Mouse (Mus musculus) hindbrain, embryonic 14.5 days (tissue): ENCODE measurements around the gene Osbpl9. TPM values are rescaled to one million over a fixed set of nuclear protein-coding genes. Genes with fewer than 3 reads are reported as not detected.

Experiments used
- ATAC-seq: fragments of 200-750 bp; cut with Nextera tagmentation; 2 replicates; pipeline ENCODE4 v1.8.0; 2017; ENCODE audit warnings: moderate number of reproducible peaks, mild to moderate bottlenecking, moderate TSS enrichment, moderate library complexity; ENCODE audit not compliant: low FRiP score
- DNase-seq: peaks from one replicate; pipeline ENCODE4 v3.0.0-alpha.2; 2015; ENCODE audit warnings: low spot score
- H3K27ac ChIP-seq: fragments of 300-500 bp; sonication (generic); 2 replicates; pipeline ENCODE4 v1.5.1; 2014; ENCODE audit warnings: mild to moderate bottlenecking, moderate library complexity
- H3K27me3 ChIP-seq: fragments of 300-500 bp; sonication (generic); 2 replicates; pipeline ENCODE4 v1.6.1; 2014; ENCODE audit warnings: mild to moderate bottlenecking, low read length, mixed read lengths; ENCODE audit not compliant: control insufficient read depth, insufficient read depth
- H3K36me3 ChIP-seq: fragments of 300-500 bp; sonication (generic); replicated peaks from 2 replicates; pipeline ENCODE4 v1.6.1; 2014; ENCODE audit not compliant: control insufficient read depth, insufficient read depth
- H3K4me1 ChIP-seq: fragments of 300-500 bp; sonication (generic); replicated peaks from 2 replicates; pipeline ENCODE4 v1.6.1; 2014; ENCODE audit warnings: antibody characterized with exemption, low read length, mixed read lengths; ENCODE audit not compliant: control insufficient read depth, insufficient read depth
- H3K4me2 ChIP-seq: fragments of 300-500 bp; sonication (generic); replicated peaks from 2 replicates; pipeline ENCODE4 v1.6.1; 2014; ENCODE audit warnings: mild to moderate bottlenecking, moderate library complexity
- H3K4me3 ChIP-seq: fragments of 300-500 bp; sonication (generic); replicated peaks from 2 replicates; pipeline ENCODE4 v1.5.1; 2014; ENCODE audit warnings: mild to moderate bottlenecking, low read length
- H3K9ac ChIP-seq: fragments of 300-500 bp; sonication (generic); 2 replicates; pipeline ENCODE4 v1.6.1; 2014
- H3K9me3 ChIP-seq: fragments of 300-500 bp; sonication (generic); 2 replicates; pipeline ENCODE4 v1.6.1; 2016; ENCODE audit warnings: low read length; ENCODE audit not compliant: control insufficient read depth
- WGBS: fragments of 180-500 bp; shearing (Covaris S2); extraction: QIAGEN DNeasy Blood & Tissue Kit; methylation state at CpG from one replicate; pipeline ENCODE4 v1.1.7; 2014; 5-methylcytosine and 5-hydroxymethylcytosine counted together
- polyA plus RNA-seq: library from polyadenylated mRNA; unstranded; fragments of >200 nt; fragmentation: Nextera tagmentation; extraction: Ambion mirVana; gene quantifications from 2 replicates; pipeline ENCODE4 v1.2.1, GENCODE M21; 2014

Osbpl9 gene
- polyA plus RNA-seq, 1 experiment from 2014 or later = 79.8 TPM

- Histone ChIP-seq H3K4me2 (no peak overlapping the region), H3K4me3 (no peak overlapping the region), H3K27ac (no peak overlapping the region; the same call in 1 of the 2 replicates), H3K27me3 (no peaks in the 10 kb centered on the region), H3K9me3 (no peaks in the 10 kb centered on the region), H3K36me3 (peaks cover 54% of the 10 kb centered on the region), H3K9ac (no peak overlapping the region), H3K4me1 (no peaks in the 10 kb centered on the region)
- 81% methylated on average over 3 of the region's 3 CpGs for WGBS
- DNase-seq (no peak), ATAC-seq (no peak)
These were observed 122.4 kb downstream of the Osbpl9 start for GRCm38 (mm10) chr4:109079676-109080075.

- WGBS = 94% methylated on average over 7 of the region's 7 CpGs
- no peak overlapping the region for H3K4me2 ChIP-seq
- no peak overlapping the region for H3K9ac ChIP-seq
- DNase-seq = no peak
- no peak overlapping the region for H3K4me3 ChIP-seq
- no peak for ATAC-seq
- H3K27me3 ChIP-seq = no peaks in the 10 kb centered on the region
- no peak overlapping the region for H3K27ac ChIP-seq
- peaks cover 52% of the 10 kb centered on the region for H3K36me3 ChIP-seq
- no peaks in the 10 kb centered on the region for H3K4me1 ChIP-seq
- H3K9me3 ChIP-seq = no peaks in the 10 kb centered on the region
These were observed 123.1 kb downstream of the Osbpl9 start for GRCm38 (mm10) chr4:109078941-109079340.

- no peaks in the 10 kb centered on the region for H3K9me3 ChIP-seq
- no peak for ATAC-seq
- no peak overlapping the region for H3K4me2 ChIP-seq
- WGBS = 79% methylated on average over 3 of the region's 3 CpGs
- no peak overlapping the region for H3K4me3 ChIP-seq
- no peaks in the 10 kb centered on the region for H3K4me1 ChIP-seq
- H3K9ac ChIP-seq = no peak overlapping the region
- H3K36me3 ChIP-seq = peaks cover 42% of the 10 kb centered on the region
- no peaks in the 10 kb centered on the region for H3K27me3 ChIP-seq
- no peak overlapping the region for H3K27ac ChIP-seq
- DNase-seq = no peak
These were observed 128.8 kb downstream of the Osbpl9 start for GRCm38 (mm10) chr4:109073296-109073695.

GRCm38 (mm10) chr4:109072891-109073290, 129.2 kb downstream of the Osbpl9 start:
- 94% methylated on average over 6 of the region's 6 CpGs for WGBS
- ATAC-seq = no peak

GRCm38 (mm10) chr4:109065714-109066113, 136.4 kb downstream of the Osbpl9 start:
- no peak overlapping the region for H3K4me2 ChIP-seq
- no peaks in the 10 kb centered on the region for H3K4me1 ChIP-seq
- peaks cover 91% of the 10 kb centered on the region for H3K36me3 ChIP-seq
- ATAC-seq = no peak
- WGBS = 97% methylated on average over 5 of the region's 5 CpGs
- H3K4me3 ChIP-seq = no peak overlapping the region
- no peak for DNase-seq
- H3K9ac ChIP-seq = no peak overlapping the region
- no peaks in the 10 kb centered on the region for H3K27me3 ChIP-seq
- no peak overlapping the region for H3K27ac ChIP-seq
- H3K9me3 ChIP-seq = no peaks in the 10 kb centered on the region

More at GRCm38 (mm10) chr4:109072891-109073290, 129.2 kb downstream of the Osbpl9 start:
- Histone ChIP-seq H3K4me1 (no peaks in the 10 kb centered on the region), H3K27ac (no peak overlapping the region), H3K9me3 (no peaks in the 10 kb centered on the region), H3K9ac (no peak overlapping the region), H3K27me3 (no peaks in the 10 kb centered on the region), H3K4me2 (no peak overlapping the region), H3K4me3 (no peak overlapping the region), H3K36me3 (peaks cover 46% of the 10 kb centered on the region)
- no peak for DNase-seq

- Histone ChIP-seq H3K27ac (no peak overlapping the region), H3K4me1 (no peaks in the 10 kb centered on the region), H3K36me3 (peaks cover 91% of the 10 kb centered on the region), H3K9ac (no peak overlapping the region), H3K4me3 (no peak overlapping the region), H3K4me2 (no peak overlapping the region), H3K9me3 (no peaks in the 10 kb centered on the region), H3K27me3 (no peaks in the 10 kb centered on the region)
- ATAC-seq = no peak
- 93% methylated on average over 6 of the region's 6 CpGs for WGBS
- no peak for DNase-seq
These were observed 137.1 kb downstream of the Osbpl9 start for GRCm38 (mm10) chr4:109064941-109065340.

- DNase-seq = no peak
These were observed 142.7 kb downstream of the Osbpl9 start for GRCm38 (mm10) chr4:109059255-109059821.

GRCm38 (mm10) chr4:109057640-109058039, 144.4 kb downstream of the Osbpl9 start:
- ATAC-seq (no peak), DNase-seq (no peak)
- H3K27ac ChIP-seq = no peak overlapping the region
- no peak overlapping the region for H3K4me3 ChIP-seq
- H3K27me3 ChIP-seq = no peaks in the 10 kb centered on the region
- no peak overlapping the region for H3K4me2 ChIP-seq
- no peak overlapping the region for H3K9ac ChIP-seq
- WGBS = 96% methylated on average over 8 of the region's 8 CpGs
- H3K4me1 ChIP-seq = no peaks in the 10 kb centered on the region
- peaks cover 94% of the 10 kb centered on the region for H3K36me3 ChIP-seq
- H3K9me3 ChIP-seq = no peaks in the 10 kb centered on the region

More at GRCm38 (mm10) chr4:109059255-109059821, 142.7 kb downstream of the Osbpl9 start:
- peaks cover 99% of the 10 kb centered on the region for H3K36me3 ChIP-seq
- ATAC-seq = no peak
- H3K9ac ChIP-seq = no peak overlapping the region
- no peaks in the 10 kb centered on the region for H3K4me1 ChIP-seq
- no peak overlapping the region for H3K27ac ChIP-seq
- 86% methylated on average over 4 of the region's 4 CpGs for WGBS
- no peak overlapping the region for H3K4me3 ChIP-seq
- no peaks in the 10 kb centered on the region for H3K27me3 ChIP-seq
- no peaks in the 10 kb centered on the region for H3K9me3 ChIP-seq
- H3K4me2 ChIP-seq = no peak overlapping the region

GRCm38 (mm10) chr4:109056351-109056750, 145.7 kb downstream of the Osbpl9 start:
- no peak overlapping the region for H3K27ac ChIP-seq
- no peaks in the 10 kb centered on the region for H3K27me3 ChIP-seq
- DNase-seq (no peak), ATAC-seq (no peak)
- H3K9me3 ChIP-seq = no peaks in the 10 kb centered on the region
- no peak overlapping the region for H3K4me3 ChIP-seq
- H3K9ac ChIP-seq = no peak overlapping the region
- H3K36me3 ChIP-seq = peaks cover 91% of the 10 kb centered on the region
- H3K4me1 ChIP-seq = no peaks in the 10 kb centered on the region
- WGBS = 80% methylated on average over 7 of the region's 7 CpGs
- no peak overlapping the region for H3K4me2 ChIP-seq

GRCm38 (mm10) chr4:109054003-109054402, 148.1 kb downstream of the Osbpl9 start:
- DNase-seq = no peak
- WGBS = 72% methylated on average over 9 of the region's 9 CpGs
- Histone ChIP-seq H3K4me3 (no peak overlapping the region), H3K36me3 (peaks cover 89% of the 10 kb centered on the region), H3K9me3 (no peaks in the 10 kb centered on the region), H3K27me3 (no peaks in the 10 kb centered on the region), H3K4me1 (no peaks in the 10 kb centered on the region), H3K9ac (no peak overlapping the region), H3K4me2 (no peak overlapping the region), H3K27ac (no peak overlapping the region)
- ATAC-seq = no peak
